Mouse (Mus musculus) small intestine, adult 2 months (tissue): ENCODE data around the gene Hsd3b7.

Experiments
- CTCF ChIP-seq: fragments of 200-500 bp; IDR thresholded peaks from 2 replicates; pipeline ENCODE4 v1.5.1; 2012; ENCODE audit warnings: low read depth, mild to moderate bottlenecking, control low read depth, inconsistent platforms, low read length, moderate library complexity, mixed read lengths; ENCODE audit not compliant: insufficient replicate concordance, insufficient read length; ENCODE audit errors: extremely low read depth
- POLR2A ChIP-seq: fragments of 200-500 bp; IDR thresholded peaks from 2 replicates; pipeline ENCODE4 v1.6.1; 2012; ENCODE audit warnings: low read depth, mild to moderate bottlenecking, control low read depth, inconsistent platforms, low read length, moderate library complexity

DNA sequence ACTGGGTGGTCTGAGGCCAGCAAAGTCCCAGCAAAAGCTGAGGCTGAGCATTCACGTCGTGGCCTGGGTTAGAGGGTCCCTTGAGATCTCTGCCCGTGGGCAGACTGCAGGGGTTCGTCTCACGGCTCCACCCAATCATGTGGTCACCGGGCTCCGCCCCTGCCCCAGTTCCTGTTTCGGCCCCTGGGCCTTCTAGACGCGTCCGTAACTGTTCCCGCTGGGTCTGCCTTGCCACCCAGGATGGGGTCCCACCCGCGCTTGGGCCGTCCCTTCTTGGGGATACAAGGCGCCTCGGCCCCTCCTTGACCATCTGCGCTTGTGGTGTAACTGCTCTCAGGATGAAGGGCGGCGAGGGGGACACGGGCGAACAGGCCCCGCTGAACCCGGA lies 30.8 kb upstream of the Hsd3b7 start, which contains the start of gene Orai3:
- TF ChIP-seq CTCF (no peak), POLR2A (peak; percentile 77)
